Mouse (Mus musculus) liver, embryonic 16.5 days (tissue): Measurements from ENCODE around the gene Bcorl1. TPM values are rescaled to one million over a fixed set of nuclear protein-coding genes. Genes with fewer than 3 reads are reported as not detected.

Experiments used
- ATAC-seq: fragments of 200-750 bp; cut with Nextera tagmentation; 2 replicates; pipeline ENCODE4 v1.8.0; 2017; ENCODE audit warnings: low read depth, mild to moderate bottlenecking, moderate number of reproducible peaks, moderate library complexity
- H3K27ac ChIP-seq: fragments of 300-500 bp; sonication (generic); 2 replicates; pipeline ENCODE4 v1.5.1; 2014; ENCODE audit warnings: mild to moderate bottlenecking, low read length
- H3K27me3 ChIP-seq: fragments of 300-500 bp; sonication (generic); 2 replicates; pipeline ENCODE4 v1.6.1; 2014; ENCODE audit warnings: low read depth, low read length, mixed read lengths; ENCODE audit not compliant: control insufficient read depth, insufficient read depth
- H3K36me3 ChIP-seq: fragments of 300-500 bp; sonication (generic); 2 replicates; pipeline ENCODE4 v1.6.1; 2014; ENCODE audit warnings: mild to moderate bottlenecking; ENCODE audit not compliant: control insufficient read depth, insufficient read depth
- H3K4me1 ChIP-seq: fragments of 300-500 bp; sonication (generic); 2 replicates; pipeline ENCODE4 v1.6.1; 2014; ENCODE audit warnings: low read depth, low read length, mixed read lengths; ENCODE audit not compliant: control insufficient read depth
- H3K4me2 ChIP-seq: fragments of 300-500 bp; sonication (generic); 2 replicates; pipeline ENCODE4 v1.6.1; 2014; ENCODE audit warnings: low read depth, low read length, mixed read lengths
- H3K4me3 ChIP-seq: fragments of 300-500 bp; sonication (generic); 2 replicates; pipeline ENCODE4 v1.5.1; 2014; ENCODE audit warnings: low read depth, mild to moderate bottlenecking, low read length
- H3K9ac ChIP-seq: fragments of 300-500 bp; sonication (generic); 2 replicates; pipeline ENCODE4 v1.6.1; 2014; ENCODE audit warnings: low read depth, low read length
- H3K9me3 ChIP-seq: fragments of 300-500 bp; sonication (generic); replicated peaks from 2 replicates; pipeline ENCODE4 v1.6.1; 2016; ENCODE audit warnings: low read length; ENCODE audit not compliant: control insufficient read depth
- WGBS: fragments of 180-500 bp; shearing (Covaris S2); extraction: QIAGEN DNeasy Blood & Tissue Kit; methylation state at CpG from one replicate; pipeline ENCODE4 v1.1.7; 2014; ENCODE audit not compliant: insufficient replicate concordance; 5-methylcytosine and 5-hydroxymethylcytosine counted together
- polyA plus RNA-seq: library from polyadenylated mRNA; unstranded; fragments of >200 nt; fragmentation: Nextera tagmentation; extraction: Ambion mirVana; gene quantifications from 2 replicates; pipeline ENCODE4 v1.2.1, GENCODE M21; 2015

The Bcorl1 gene
- polyA plus RNA-seq, 1 experiment from 2014 or later = 3.2 TPM

DNA sequence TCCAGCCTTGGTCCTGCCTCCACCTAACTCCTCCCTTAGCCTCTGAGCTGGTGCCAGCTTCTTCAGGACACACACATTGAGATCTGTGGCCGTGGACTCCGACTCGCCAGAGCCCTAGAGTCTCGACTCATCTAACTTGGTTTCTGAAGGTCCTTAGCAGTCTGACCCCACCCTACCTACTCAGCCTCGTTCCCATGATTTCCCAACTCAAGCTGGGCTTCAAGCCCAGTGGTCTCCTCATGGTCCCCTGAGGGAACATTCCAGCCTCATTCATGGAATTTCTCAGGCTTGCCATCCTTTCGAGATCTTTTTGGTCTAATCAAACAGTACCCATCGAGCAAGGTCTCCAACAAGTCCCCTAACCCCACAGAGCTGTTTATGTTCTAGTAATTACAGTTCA, 100.8 kb downstream of the Bcorl1 start:
- 63% methylated on average over 7 of the region's 7 CpGs for WGBS
- ATAC-seq = no peak
- H3K4me3 ChIP-seq = no peak overlapping the region

DNA sequence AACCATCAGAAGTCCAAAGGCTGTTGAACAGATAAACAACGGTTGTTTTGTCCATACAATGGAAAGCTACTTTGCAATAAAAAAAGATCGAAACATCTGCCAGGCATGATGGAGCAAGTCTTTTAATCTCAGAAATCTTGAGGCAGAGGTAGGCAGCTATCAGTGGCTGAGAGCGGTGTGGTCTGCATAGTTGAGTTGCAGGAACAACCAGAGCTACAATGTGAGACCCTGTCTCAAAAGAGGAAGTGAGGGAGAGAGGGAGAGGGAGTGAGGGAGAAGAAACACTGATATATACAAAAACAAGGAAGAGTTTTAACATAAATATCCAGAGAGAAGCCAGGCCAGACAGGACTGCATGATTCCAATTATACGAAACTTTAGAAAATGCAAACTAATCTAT, 103.5 kb downstream of the Bcorl1 start:
- Histone ChIP-seq H3K9ac (no peak overlapping the region), H3K27me3 (no peaks in the 10 kb centered on the region), H3K27ac (no peak overlapping the region), H3K36me3 (no peaks in the 10 kb centered on the region), H3K4me1 (peaks cover 1% of the 10 kb centered on the region; the same call in 1 of the 2 replicates), H3K9me3 (no peaks in the 10 kb centered on the region), H3K4me2 (no peak overlapping the region), H3K4me3 (no peak overlapping the region)
- ATAC-seq = no peak
- WGBS = 38% methylated on average over 4 of the region's 4 CpGs

More for the DNA sequence above, 100.8 kb downstream of the Bcorl1 start:
- Histone ChIP-seq H3K27me3 (no peaks in the 10 kb centered on the region), H3K9ac (no peak overlapping the region), H3K9me3 (no peaks in the 10 kb centered on the region), H3K36me3 (no peaks in the 10 kb centered on the region), H3K27ac (no peak overlapping the region), H3K4me1 (peaks cover 13% of the 10 kb centered on the region), H3K4me2 (no peak overlapping the region)

DNA sequence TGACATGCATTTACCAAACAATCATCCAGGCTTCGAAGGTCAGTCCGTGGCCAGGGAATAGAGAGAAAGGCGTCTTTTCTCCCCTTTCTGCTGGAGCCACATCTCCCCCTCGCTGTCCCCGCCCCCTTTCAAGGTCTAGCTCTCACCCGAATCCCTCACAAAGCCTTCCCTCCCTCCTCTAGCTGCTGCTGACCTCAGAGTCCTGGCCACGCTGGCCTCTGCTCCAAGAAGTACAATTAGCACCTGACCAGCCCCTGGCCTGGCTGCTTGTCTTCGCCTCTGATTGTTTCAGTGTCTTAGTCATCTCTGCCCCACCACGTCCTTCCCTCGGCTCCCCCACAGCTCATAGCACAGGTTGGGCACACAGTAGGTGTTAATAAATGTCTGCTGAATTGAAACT, 108.5 kb downstream of the Bcorl1 start:
- no peak overlapping the region for H3K9ac ChIP-seq
- ATAC-seq = no peak
- H3K27ac ChIP-seq = no peak overlapping the region
- H3K9me3 ChIP-seq = no peaks in the 10 kb centered on the region
- no peak overlapping the region for H3K4me2 ChIP-seq
- WGBS = 49% methylated on average over 10 of the region's 10 CpGs
- H3K36me3 ChIP-seq = no peaks in the 10 kb centered on the region
- H3K4me3 ChIP-seq = no peak overlapping the region
- peaks cover 3% of the 10 kb centered on the region; the same call in 1 of the 2 replicates for H3K27me3 ChIP-seq
- peaks cover 9% of the 10 kb centered on the region for H3K4me1 ChIP-seq

DNA sequence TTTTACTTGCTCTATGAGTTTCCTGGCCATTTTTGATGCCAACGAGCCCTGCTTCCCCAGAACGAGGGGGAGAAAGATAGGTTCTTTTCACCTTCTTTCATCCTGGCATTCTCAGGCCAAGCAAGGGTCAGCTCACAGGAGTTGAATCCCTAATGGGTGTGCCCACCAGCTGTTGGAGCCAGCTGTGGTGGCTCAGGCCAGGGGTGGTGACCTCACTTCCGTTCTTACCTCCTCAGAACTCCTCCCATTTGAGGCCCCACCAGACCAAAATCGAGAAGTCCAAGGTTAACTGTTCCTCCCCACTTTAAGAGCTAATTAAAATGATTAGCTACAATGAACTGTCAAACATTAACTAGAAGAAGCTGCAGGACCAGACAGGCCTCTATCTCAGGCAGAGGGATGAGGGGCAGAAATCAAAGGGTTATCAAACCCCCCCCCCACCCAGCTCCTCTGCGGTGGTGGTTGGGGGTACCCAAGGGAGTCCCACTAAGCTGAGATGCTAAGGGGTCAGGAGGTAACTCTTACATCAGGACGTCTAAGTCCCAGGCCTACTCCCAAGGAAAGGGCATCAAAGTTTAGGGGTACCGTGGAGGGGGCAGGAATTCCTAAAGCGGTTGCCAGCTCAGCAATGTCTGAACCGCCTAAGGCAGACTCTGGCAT, 111.2 kb downstream of the Bcorl1 start:
- Histone ChIP-seq H3K27me3 (peaks cover 3% of the 10 kb centered on the region), H3K4me2 (peak overlapping the region; percentile 61), H3K4me3 (peak overlapping the region; percentile 70), H3K4me1 (peaks cover 9% of the 10 kb centered on the region), H3K36me3 (no peaks in the 10 kb centered on the region), H3K27ac (no peak overlapping the region; the same call in 1 of the 2 replicates), H3K9ac (peak overlapping the region; percentile 70), H3K9me3 (no peaks in the 10 kb centered on the region)
- ATAC-seq = no peak
- 20% methylated on average over 9 of the region's 9 CpGs for WGBS

DNA sequence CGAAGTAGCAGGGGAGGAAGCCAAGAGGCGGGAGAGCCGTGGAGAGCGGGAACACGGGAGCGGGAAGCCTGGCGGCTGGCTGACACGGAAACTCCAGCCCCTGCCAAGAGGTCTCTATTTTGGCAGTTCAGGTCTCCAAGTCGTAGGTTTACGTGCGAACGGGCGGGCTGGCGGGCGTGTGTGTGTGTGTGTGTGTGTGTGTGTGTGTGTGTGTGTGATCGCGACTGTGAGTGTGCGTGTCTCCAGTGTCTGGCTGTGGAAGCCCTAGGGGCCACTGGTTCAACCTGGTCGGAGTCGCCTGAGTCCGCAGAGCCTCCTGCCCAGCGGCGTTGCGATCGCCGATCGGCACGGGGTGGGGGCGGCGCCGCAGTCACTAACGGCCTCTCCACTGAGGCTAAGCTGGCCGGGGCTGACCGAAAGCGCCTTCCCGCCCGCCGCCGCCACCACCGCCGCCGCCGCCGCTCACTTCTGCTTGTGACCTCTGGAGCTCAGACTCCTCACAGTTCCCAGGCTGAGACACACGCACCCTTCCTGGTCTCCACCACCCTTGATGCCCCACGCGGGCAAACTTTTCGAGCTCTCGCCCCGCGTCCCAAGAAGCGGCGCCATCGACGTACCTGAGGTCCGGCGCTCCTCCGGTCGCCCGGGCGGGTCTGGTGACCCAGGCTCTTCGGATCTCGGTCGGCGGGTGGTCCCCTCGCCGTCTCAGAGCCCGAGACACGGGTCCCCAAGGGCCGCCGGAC, 111.9 kb downstream of the Bcorl1 start:
- peak; percentile 27; the same call in 1 of the 2 replicates for ATAC-seq
- peaks cover 3% of the 10 kb centered on the region for H3K27me3 ChIP-seq
- H3K4me3 ChIP-seq = peak overlapping the region; percentile 70
- H3K9ac ChIP-seq = peak overlapping the region; percentile 70
- WGBS = 18% methylated on average over 66 of the region's 71 CpGs
- no peaks in the 10 kb centered on the region for H3K9me3 ChIP-seq
- H3K27ac ChIP-seq = peak overlapping the region; percentile 55
- H3K36me3 ChIP-seq = no peaks in the 10 kb centered on the region
- peaks cover 9% of the 10 kb centered on the region for H3K4me1 ChIP-seq
- peak overlapping the region; percentile 61 for H3K4me2 ChIP-seq

- peak overlapping the region; percentile 55 for H3K27ac ChIP-seq
- WGBS = 14% methylated on average over 43 of the region's 91 CpGs
Observed at GRCm38 (mm10) chrX:48453736-48454494, 112.8 kb downstream of the Bcorl1 start.

GRCm38 (mm10) chrX:48454495-48454878, 113.3 kb downstream of the Bcorl1 start:
- peak overlapping the region; percentile 61 for H3K4me2 ChIP-seq
- 27% methylated on average over 19 of the region's 21 CpGs for WGBS
- peaks cover 3% of the 10 kb centered on the region for H3K27me3 ChIP-seq
- H3K4me3 ChIP-seq = peak overlapping the region; percentile 70
- H3K27ac ChIP-seq = no peak overlapping the region
- H3K36me3 ChIP-seq = no peaks in the 10 kb centered on the region
- peak; percentile 8; the same call in 1 of the 2 replicates for ATAC-seq
- H3K4me1 ChIP-seq = peaks cover 9% of the 10 kb centered on the region
- no peaks in the 10 kb centered on the region for H3K9me3 ChIP-seq
- 0 out of 2 replicates have a peak overlapping the region, but pooled peaks have one; percentile 34 for H3K9ac ChIP-seq

More at GRCm38 (mm10) chrX:48453736-48454494, 112.8 kb downstream of the Bcorl1 start:
- H3K36me3 ChIP-seq = no peaks in the 10 kb centered on the region
- no peaks in the 10 kb centered on the region for H3K9me3 ChIP-seq
- H3K4me2 ChIP-seq = peak overlapping the region; percentile 61
- peaks cover 3% of the 10 kb centered on the region for H3K27me3 ChIP-seq
- H3K4me1 ChIP-seq = peaks cover 9% of the 10 kb centered on the region
- peak overlapping the region; percentile 70 for H3K4me3 ChIP-seq
- ATAC-seq = peak; percentile 87
- H3K9ac ChIP-seq = peak overlapping the region; percentile 70

GRCm38 (mm10) chrX:48455018-48455417, 113.9 kb downstream of the Bcorl1 start:
- Histone ChIP-seq H3K9me3 (no peaks in the 10 kb centered on the region), H3K4me1 (peaks cover 9% of the 10 kb centered on the region), H3K4me3 (0 out of 2 replicates have a peak overlapping the region, but pooled peaks have one; percentile 70), H3K27me3 (peaks cover 3% of the 10 kb centered on the region), H3K27ac (no peak overlapping the region), H3K36me3 (no peaks in the 10 kb centered on the region), H3K9ac (no peak overlapping the region), H3K4me2 (peak overlapping the region; percentile 61)
- WGBS = 24% methylated on average over 9 of the region's 9 CpGs
- no peak for ATAC-seq
